Mouse (Mus musculus) megakaryocyte, embryonic 14.5 days (primary cell): ENCODE results near the gene Ntsr1.

Experiments used
- FLI1 ChIP-seq: IDR thresholded peaks from 2 replicates; pipeline ENCODE4 v1.6.1; 2012; ENCODE audit warnings: low read length, inconsistent platforms, mixed read lengths
- GATA1 ChIP-seq: IDR thresholded peaks from 3 replicates; pipeline ENCODE4 v1.6.1; 2012; ENCODE audit warnings: mixed read lengths, low read length, inconsistent platforms, borderline replicate concordance

DNA sequence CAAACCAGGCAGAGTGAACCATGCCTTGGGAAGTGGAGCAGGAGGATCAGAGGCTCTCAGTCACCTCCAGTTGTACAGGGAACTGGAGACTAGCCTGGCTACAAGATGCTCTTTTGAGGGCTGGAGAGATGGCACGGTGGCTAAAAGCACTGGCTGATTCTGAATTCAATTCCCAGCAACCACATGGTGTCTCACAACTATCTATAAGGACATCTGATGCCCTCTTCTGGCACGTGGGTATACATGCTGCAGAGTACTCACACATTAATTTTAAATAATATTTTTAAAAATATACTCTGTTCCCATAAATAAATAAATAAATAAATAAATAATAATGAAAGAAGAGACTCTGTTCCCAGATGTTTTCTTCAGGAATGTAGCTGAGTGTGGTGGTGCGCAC is 55.4 kb downstream of the Ntsr1 start:
- TF ChIP-seq FLI1 = no peak
- no peak for TF ChIP-seq GATA1
